Mouse (Mus musculus) heart, adult 2 months (tissue): ENCODE measurements around the gene Gfi1b.
A peak's percentile ranks its signal among the peaks of the same experiment; 100 is the strongest.

Source experiments
- CTCF ChIP-seq: fragments of 200-600 bp; IDR thresholded peaks from 2 replicates; pipeline ENCODE4 v1.8.1; 2022; ENCODE audit warnings: antibody characterized with exemption, mild to moderate bottlenecking, moderate library complexity
- POLR2A ChIP-seq: fragments of 200-500 bp; IDR thresholded peaks from 2 replicates; pipeline ENCODE4 v1.6.1; 2011; ENCODE audit warnings: mild to moderate bottlenecking, low read depth, low read length, control low read depth; ENCODE audit not compliant: insufficient read depth

GRCm38 (mm10) chr2:28624870-28625269, 3.1 kb upstream of the Gfi1b start:
- TF ChIP-seq CTCF: peak; percentile 31
- TF ChIP-seq POLR2A: no peak
